Mouse (Mus musculus) left cerebral cortex, postnatal 4 days (tissue): ENCODE measurements around the gene Mta1. TPM values are rescaled to one million over a fixed set of nuclear protein-coding genes. Genes with fewer than 3 reads are reported as not detected.

ENCODE experiments used
- DNase-seq: peaks from one replicate; pipeline ENCODE4 v3.0.0-alpha.2; 2022
- intact Hi-C: fragments of 180-260 bp; cut with DNase I; formaldehyde crosslinking; loops from one replicate; pipeline ENCODE4 v1.15.1; 2025
- total RNA-seq, 2 experiments: library from RNA; stranded (reverse); gene quantifications; 2 replicates each; pipeline ENCODE4 v1.2.3; 2021

Mta1 gene
- total RNA-seq, 2 experiments from 2014 or later, result 103 to 105 TPM

GRCm38 (mm10) chr12:113146112-113147057 is 48.3 kb downstream of the Mta1 start, which contains the start of gene Crip1:
TSS of gene Crip1 (plus strand) at chr12:113146316.
- intact Hi-C loops, result no loop called here
- peak; percentile 84 for DNase-seq

- peak; percentile 85 for DNase-seq
These were observed 49.4 kb downstream of the Mta1 start for GRCm38 (mm10) chr12:113147481-113147880.

GRCm38 (mm10) chr12:113148381-113149035 is 50.4 kb downstream of the Mta1 start:
- intact Hi-C loops, result no loop called here
- DNase-seq, result no peak

More at GRCm38 (mm10) chr12:113147481-113147880, 49.4 kb downstream of the Mta1 start:
- intact Hi-C loops, result no loop called here

GRCm38 (mm10) chr12:113149341-113149740 is 51.3 kb downstream of the Mta1 start:
- intact Hi-C loops, result no loop called here
- DNase-seq, result no peak

- intact Hi-C loops, result no loop called here
- no peak for DNase-seq
These were observed 51.8 kb downstream of the Mta1 start for GRCm38 (mm10) chr12:113149896-113150295.

GRCm38 (mm10) chr12:113150591-113150990 is 52.5 kb downstream of the Mta1 start:
- intact Hi-C loops, result no loop called here
- no peak for DNase-seq

GRCm38 (mm10) chr12:113151046-113151445 is 53.0 kb downstream of the Mta1 start:
- intact Hi-C loops, result no loop called here
- no peak for DNase-seq

GRCm38 (mm10) chr12:113151661-113152271 is 53.7 kb downstream of the Mta1 start:
- intact Hi-C loops, result no loop called here
- no peak for DNase-seq

GRCm38 (mm10) chr12:113152272-113152661 is 54.2 kb downstream of the Mta1 start:
- intact Hi-C loops, result no loop called here
- no peak for DNase-seq

- intact Hi-C loops, result no loop called here
These were observed 55.0 kb downstream of the Mta1 start for GRCm38 (mm10) chr12:113152991-113153525.

GRCm38 (mm10) chr12:113153971-113154370 is 55.9 kb downstream of the Mta1 start:
- intact Hi-C loops, result no loop called here
- no peak for DNase-seq

More at GRCm38 (mm10) chr12:113152991-113153525, 55.0 kb downstream of the Mta1 start:
- no peak for DNase-seq

GRCm38 (mm10) chr12:113154747-113155075 is 56.6 kb downstream of the Mta1 start:
- DNase-seq, result no peak
- intact Hi-C loops, result no loop called here

GRCm38 (mm10) chr12:113155076-113155771 is 57.1 kb downstream of the Mta1 start:
- intact Hi-C loops, result no loop called here
- peak; percentile 53 for DNase-seq

- intact Hi-C loops, result no loop called here
- DNase-seq, result peak; percentile 100
These were observed 57.9 kb downstream of the Mta1 start, which contains the start of gene Tedc1 for GRCm38 (mm10) chr12:113155887-113156539. TSS of gene Tedc1 (plus strand) at chr12:113156421.

GRCm38 (mm10) chr12:113156540-113156929 is 58.5 kb downstream of the Mta1 start:
- intact Hi-C loops, result no loop called here
- no peak for DNase-seq

- peak; percentile 70 for DNase-seq
- intact Hi-C loops, result no loop called here
These were observed 58.9 kb downstream of the Mta1 start for GRCm38 (mm10) chr12:113157002-113157401.

- no peak for DNase-seq
- intact Hi-C loops, result no loop called here
These were observed 59.4 kb downstream of the Mta1 start for GRCm38 (mm10) chr12:113157521-113157920.

- DNase-seq, result no peak
- intact Hi-C loops, result no loop called here
These were observed 59.9 kb downstream of the Mta1 start for GRCm38 (mm10) chr12:113157971-113158370.

GRCm38 (mm10) chr12:113163561-113164006 is 65.5 kb downstream of the Mta1 start:
- DNase-seq, result peak; percentile 64
- intact Hi-C loops, result no loop called here

GRCm38 (mm10) chr12:113168031-113168536 is 70.0 kb downstream of the Mta1 start:
- intact Hi-C loops, result no loop called here

More at GRCm38 (mm10) chr12:113168031-113168536, 70.0 kb downstream of the Mta1 start:
- no peak for DNase-seq
